Mouse (Mus musculus): ENCODE data around the gene Ass1. TPM values are rescaled to one million over a fixed set of nuclear protein-coding genes. Genes with fewer than 3 reads are reported as not detected.

Ass1 gene
- total RNA-seq, 2 experiments from 2014 or later: 19.5 to 21.8 TPM

DNA sequence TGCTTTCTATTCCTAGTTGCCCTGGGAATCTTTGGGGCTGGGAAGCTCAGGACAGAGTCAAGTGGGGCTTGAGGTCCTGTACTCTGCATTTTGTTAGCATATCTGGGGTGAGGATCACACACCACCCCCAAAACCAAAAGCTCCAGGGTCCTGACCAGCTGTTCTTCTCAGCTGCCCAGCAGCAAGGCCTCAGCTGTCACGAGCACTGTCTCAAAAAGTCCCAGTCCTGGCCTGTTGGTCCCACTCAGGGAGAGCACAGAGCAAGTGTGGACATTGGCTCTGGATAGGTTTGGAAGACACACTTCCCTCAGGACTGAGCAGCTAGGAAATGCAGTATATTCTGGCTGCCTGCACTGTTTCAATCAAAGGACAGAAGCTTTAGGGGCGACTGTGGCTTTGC, 20.5 kb downstream of the Ass1 start:
- DNase-seq: no peak

- no peak for DNase-seq
Measured at GRCm38 (mm10) chr2:31492308-31492707, 22.3 kb downstream of the Ass1 start.

DNA sequence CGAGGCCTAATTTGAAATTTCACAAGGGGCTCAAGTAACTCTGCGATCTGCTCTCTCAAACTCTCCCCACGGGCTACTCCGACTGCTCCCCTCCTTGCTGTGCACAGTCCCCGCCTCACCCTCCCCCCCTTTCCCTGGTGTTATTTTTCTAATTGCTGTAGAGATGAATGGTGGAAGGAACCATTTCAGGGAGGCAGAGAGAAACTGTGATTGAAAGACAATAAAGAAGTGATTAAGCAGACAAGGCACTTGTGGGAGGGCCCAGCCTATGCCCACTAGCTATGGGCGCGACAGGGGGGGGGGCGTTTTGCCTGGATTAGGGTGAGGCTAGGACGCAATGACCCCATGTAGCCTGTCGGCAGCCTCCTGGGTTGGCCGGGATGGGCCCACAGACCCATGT, 23.2 kb downstream of the Ass1 start:
- no peak for DNase-seq

GRCm38 (mm10) chr2:31494315-31494714, 24.3 kb downstream of the Ass1 start:
- DNase-seq: no peak

GRCm38 (mm10) chr2:31495046-31495476, 25.1 kb downstream of the Ass1 start:
- DNase-seq: no peak

GRCm38 (mm10) chr2:31496141-31496540, 26.1 kb downstream of the Ass1 start:
- no peak for DNase-seq

- DNase-seq: no peak
Measured at GRCm38 (mm10) chr2:31497113-31497512, 27.1 kb downstream of the Ass1 start.

GRCm38 (mm10) chr2:31497635-31498034, 27.6 kb downstream of the Ass1 start:
- DNase-seq: no peak

DNA sequence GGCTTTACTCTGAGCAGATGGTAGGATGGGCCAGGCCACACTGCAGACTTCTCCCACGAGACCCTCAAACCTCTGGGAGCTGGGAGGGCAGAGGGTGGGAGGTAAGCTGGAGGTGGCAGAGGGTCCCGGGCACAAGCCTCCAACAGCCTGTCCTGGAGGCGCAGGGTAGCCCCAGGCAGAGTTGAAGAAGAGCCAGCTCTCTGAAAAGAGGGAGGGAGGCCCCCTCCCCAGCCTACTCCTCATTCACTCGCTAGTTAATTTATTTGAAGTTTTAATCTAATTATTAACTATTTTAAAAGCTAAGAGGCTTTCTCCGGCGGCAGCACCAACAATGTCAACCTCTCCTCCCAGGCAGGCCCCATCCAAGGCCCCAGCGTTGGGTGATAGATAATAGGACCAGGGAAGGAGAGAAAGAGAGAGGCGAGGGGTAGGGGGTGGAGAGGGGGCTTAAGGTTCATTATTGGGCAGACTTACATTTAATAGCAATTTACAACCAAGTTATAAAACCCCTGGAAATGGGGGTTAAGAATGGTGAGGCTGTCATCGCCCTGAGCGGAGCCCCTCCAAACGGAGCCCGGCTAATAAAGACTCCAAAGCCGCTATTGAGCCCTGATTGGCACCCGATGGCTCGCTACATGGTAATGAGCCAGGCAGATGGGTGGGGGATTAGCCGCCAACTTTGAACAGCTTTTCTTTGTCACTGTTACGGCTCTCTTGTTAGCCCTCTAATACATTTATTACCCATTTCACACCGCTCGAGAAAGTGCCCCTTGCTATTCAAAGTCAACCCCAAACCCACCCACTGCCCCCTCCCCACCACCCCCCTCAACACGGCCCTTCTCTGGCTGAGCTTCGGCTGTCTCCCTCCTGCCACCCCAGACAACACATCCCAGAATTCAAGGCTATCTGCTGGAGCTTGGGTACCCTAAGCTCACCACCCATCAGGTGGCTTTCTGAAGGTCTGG, 29.6 kb downstream of the Ass1 start:
- no peak for DNase-seq

DNA sequence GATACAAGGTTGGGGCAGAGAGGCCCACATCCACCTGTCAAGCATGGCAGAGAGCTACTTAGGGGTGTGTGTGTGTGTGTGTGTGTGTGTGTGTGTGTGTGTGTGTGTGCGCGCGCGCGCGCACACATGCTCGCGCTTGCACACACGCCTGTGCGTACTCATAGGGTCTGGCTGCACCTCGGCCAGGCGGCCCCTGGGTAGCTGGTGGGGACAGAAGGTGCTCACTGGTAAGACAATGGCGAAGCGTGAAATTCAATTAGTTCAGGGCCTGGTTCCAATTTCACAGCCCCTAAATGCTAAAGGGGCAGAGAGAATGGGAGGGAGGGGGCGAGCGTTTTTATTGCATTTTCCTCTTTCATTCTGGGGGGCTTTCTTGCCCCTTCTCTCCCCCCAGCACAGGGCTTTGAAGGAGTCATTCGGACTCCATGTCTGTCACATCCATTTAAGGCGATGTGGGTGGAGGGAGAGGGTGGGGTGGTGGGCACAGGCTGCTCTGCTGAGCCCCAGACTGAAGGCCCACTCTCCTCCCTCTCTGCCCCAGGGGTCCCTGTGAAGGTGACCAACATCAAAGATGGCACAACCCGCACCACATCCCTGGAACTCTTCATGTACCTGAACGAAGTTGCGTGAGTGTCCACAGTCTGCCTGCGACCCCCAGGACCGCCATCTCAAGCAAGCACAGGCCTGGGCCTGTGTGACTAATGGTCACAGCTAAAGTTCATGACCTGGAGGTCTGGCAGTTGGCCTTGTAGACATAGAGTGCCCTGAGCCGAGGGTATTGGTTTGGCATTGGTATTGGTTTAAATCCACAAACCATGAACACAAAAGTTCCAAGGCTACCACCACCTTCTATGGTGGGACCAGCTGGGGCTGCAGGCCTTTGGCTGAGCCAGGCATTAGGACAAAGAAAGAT, 30.5 kb downstream of the Ass1 start:
- no peak for DNase-seq

DNA sequence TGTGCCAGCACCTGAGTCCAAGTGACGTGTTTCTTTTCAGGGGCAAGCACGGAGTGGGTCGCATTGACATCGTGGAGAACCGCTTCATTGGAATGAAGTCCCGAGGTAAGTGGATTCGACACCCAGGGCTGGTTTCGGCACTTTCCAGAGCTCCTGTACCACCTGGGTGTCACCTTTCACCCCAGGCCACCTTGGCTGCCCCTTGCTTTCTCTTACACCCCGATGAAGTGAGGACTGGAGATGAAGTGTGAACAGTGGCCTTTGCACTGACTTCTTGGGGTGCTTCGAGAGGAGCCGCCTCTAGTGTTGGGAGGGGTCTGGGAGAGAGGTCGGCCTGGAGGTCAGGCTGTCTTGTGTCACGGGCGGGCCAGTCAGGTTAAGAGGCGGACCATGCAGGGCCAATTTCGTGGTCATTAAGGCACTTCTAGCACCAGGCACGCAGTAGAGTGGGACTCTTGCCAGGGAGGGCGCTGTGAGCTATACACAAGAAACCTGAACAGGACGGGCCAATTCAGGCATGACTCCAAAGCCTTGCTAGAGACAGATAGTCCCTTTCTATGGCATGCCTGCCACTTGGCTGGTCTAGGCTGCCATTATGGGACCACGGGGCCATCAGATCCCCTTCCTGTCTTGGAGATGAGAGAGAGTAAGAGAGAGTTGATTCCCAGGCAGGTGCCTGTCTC, 31.6 kb downstream of the Ass1 start:
- DNase-seq: no peak

- DNase-seq: no peak
Measured at GRCm38 (mm10) chr2:31502616-31503522, 32.9 kb downstream of the Ass1 start.

DNA sequence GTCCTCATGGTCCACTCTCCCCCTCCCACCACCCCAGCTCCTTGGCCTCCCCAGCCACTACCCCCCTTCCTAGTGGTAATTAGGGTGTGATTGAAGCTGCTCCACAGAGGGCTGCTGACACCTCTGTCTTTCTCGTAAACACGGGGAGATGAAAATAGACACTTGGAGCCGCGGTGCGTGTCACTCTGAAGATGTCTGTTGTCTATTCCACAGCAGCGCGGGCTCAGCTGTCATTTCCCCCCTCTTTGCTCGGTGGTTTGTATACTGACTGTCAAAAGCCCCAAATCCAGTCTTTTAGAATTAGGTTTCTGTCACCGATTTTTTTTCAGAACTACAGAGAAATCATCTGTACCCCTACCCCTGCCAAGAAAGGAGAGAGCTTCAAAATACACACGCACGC, 35.5 kb downstream of the Ass1 start:
- DNase-seq: no peak

DNA sequence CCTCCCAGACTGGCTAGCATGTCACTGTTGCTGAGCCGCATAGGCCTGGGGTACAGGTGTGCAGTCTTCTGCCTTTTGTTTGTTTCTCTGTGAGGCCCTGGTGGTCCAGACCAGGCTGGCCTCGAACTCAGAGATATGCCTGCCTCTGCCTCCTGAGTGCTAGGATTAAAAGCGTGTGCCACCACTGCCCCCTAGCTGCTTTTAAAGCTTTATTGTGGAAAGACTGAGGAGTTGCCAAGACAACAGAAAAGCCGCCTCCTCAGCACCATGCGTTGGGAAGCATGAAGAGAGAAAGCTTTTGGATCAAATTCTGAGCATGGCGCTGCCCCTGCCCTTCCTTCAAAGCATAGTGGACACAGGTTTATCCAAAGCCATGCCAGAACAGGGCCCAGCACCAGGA, 38.8 kb downstream of the Ass1 start:
- DNase-seq: no peak

GRCm38 (mm10) chr2:31511316-31511715, 41.3 kb downstream of the Ass1 start:
- no peak for DNase-seq

DNA sequence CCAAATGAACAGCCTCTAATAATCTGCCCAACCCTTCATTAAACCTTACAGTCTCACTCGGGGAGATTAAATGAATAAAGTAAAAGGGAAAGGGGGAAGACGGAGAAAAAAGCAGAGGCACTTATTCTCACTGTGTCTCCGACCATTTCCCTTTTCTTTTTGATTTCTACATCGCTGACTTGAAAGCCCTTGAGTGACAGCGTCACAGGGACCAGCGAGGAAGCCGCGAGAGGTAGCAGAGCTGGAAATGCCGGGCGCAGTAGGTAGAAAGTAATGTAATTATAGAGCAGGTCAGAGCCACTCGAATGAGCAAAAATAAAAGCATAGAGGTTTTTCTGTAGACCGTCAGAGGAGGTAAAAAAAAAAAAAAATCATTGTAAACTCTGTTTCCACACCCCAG, 46.5 kb downstream of the Ass1 start:
- DNase-seq: no peak

DNA sequence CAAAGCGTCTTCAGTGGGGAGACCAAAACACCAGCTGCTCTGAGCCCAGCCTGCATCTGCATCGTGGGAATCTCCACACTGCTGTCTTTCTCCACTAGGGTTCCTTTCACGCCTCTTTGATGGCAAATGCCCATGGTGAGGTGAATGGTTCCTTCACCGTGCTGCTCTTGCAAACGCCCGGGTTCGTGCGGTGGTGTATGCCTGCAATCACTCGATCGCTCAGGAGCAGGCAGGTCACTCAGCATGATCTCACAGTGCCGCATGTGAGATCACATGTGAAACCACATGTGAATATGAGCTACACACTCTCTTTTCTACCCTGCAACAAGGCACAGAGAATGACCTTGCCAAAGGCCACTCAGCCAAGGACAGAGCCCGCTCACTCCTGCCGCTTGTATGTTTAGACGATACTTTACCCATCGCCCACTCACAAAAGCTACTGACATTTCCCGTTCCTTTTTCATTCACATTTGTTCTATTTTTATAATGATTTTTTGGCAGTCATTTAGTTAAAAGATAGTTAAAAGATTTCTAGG, 51.9 kb downstream of the Ass1 start:
- no peak for DNase-seq

DNA sequence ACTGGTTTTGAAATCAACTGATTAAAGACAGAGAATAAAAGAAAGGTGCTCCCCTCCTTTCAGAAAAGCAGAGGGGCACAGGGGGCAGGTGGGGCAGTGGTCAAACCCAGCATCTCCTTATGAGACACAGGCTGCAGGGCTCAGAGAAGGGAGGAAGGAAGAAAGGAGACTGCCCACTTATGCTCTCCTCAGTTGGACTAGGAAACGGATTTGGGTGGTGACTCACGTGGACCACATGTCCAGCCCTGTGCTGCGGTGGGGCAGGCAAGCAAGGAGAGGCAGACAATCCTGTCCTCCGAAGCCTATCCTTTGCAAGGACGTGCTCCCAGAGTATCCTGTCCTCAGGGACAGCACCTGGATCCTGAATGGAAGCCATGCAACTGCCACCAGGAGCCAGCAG, 54.6 kb downstream of the Ass1 start:
- no peak for DNase-seq

- DNase-seq: no peak
Measured at GRCm38 (mm10) chr2:31525778-31526177, 55.8 kb downstream of the Ass1 start.

GRCm38 (mm10) chr2:31530201-31530600, 60.2 kb downstream of the Ass1 start:
- DNase-seq: no peak

GRCm38 (mm10) chr2:31537054-31537453, 67.0 kb downstream of the Ass1 start:
- peak in 1 of 2 experiments; percentile 6 for DNase-seq
